Mouse (Mus musculus) cerebellum, postnatal 14 days (tissue): ENCODE results near the gene Arhgap15.

ENCODE experiments used
- DNase-seq, 2 experiments: peaks; one replicate each; pipeline ENCODE4 v3.0.0; 2021; ENCODE audit warnings: mixed read lengths in 2 of 2

The Arhgap15 gene

DNA sequence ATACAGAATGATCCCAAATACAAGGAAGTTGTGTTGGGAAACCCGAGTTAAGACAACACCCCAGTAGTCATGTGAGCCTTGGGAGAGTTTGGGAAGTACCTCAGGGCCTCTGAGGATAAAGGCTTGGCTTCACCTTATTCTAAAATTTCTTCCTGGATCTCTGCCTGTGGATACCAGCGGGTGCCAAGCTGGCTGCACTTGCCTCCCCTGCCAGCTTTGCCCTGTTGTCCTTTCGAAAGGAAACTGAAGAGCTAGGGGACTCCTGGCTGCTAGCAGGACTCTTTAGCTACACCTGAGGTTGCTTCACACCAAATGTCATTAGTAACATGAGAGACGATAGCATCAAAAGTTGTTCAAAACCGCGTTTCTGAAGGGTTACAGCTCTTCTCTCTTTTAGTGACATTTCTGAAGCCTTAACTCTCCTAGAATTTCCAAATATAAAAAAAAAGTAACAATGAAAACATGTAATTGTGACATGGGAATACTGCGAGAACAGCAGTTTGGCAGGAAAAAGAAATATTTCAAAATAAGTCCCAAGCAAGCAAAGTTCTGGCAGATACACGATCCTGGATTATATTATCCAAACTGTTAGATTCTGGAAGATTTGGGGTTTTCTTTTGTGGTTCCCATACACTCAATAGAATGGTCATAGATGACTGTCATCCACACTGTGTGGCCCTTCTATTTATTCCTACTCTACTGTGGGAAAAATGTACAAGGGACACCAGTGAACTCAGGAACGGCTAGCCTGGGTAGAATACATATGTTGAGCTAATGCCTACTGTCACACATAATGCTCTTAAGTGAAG is 364.6 kb downstream of the Arhgap15 start:
- peak in 1 of 2 experiments; percentile 15 for DNase-seq

DNA sequence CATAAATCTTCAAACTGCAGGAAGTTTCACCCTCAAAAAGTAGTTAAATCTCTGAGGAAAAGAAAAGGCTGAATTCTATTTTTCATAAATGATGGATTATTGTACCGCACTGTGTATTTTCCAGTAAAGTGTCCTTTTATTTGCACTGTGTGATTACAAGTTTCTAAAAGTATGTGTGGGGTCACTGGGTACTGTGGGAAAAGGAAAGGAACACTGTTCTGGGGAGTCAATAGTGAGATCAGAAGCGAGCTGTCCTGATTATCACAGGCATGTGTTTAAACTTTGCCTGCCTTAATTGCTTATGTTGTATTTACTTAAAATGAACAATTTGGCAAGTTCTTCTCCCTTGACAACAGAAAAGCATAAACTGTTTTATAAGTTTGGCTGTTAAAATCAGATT is 365.7 kb downstream of the Arhgap15 start:
- DNase-seq, result no peak

DNA sequence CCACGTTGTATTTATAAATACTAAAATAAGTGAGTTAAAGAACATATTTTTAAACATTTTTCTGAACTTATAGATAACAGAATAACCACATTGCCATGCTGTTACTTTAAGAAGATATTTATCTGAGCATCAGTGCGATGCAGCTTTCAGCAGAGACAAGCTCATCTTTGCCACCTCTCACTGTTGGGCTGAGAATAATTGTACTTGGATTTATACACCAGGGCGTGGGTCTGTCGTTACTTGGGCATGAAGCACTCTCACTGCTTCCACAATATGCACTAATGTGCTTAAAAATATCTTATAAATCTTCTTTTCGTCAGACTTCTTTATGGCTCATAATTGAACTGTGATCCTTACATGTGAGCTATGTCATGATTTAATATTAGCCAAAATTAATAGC is 372.5 kb downstream of the Arhgap15 start:
- DNase-seq, result no peak

DNA sequence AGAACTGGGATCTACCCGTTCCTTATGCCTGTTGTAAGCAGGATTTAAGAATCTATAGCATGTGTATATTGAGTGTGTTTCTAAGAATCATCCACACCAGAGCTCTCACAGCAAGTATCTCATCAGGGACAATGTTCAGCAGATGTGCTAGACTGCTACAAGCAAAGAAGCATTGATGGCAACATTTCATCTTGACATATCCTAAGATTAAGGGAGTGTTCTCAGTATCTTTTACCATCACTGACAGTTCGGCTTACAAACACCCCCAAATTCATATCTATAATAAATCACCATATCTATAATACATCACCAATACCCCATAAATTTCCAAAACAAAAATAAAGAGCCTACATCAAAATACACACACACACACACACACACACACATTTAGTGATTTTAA is 374.6 kb downstream of the Arhgap15 start:
- DNase-seq, result no peak

DNA sequence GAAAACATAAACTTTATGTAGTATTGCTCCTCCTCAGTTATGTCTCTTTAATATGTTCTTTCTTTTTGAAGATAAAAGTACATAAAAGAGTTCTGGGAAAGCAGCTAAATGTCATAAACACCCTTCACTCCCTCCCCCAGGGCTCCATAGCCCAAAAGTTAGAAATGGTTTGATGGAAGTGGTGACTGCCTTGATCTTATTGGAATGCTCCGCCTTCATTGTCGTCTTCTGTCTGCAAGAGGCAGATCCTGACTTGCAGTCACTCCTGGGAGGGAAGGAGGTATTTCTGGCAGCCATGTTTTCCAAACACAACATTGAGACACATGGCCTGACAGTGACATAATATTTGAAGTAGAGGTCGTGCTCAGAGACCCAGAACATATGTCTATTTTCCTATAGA is 375.5 kb downstream of the Arhgap15 start:
- DNase-seq, result no peak

DNA sequence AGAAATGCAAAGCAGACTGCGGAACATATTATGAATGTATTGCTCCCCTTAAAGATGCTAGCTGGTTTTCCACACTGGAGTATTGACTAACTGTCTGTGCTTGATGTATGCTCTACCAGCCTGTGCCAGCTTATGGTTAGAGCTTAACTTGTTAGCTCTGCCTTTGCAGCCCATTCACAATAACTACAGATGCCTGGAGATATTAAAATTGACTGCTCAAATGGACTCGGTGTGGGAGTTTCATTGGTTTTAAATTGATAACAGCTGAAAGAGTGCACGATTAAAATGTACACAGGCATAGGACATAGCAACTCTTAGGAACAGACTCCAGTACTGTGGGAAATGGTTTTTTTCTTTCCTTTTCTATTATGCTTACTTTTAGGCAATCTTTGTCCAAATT is 376.1 kb downstream of the Arhgap15 start:
- no peak for DNase-seq

DNA sequence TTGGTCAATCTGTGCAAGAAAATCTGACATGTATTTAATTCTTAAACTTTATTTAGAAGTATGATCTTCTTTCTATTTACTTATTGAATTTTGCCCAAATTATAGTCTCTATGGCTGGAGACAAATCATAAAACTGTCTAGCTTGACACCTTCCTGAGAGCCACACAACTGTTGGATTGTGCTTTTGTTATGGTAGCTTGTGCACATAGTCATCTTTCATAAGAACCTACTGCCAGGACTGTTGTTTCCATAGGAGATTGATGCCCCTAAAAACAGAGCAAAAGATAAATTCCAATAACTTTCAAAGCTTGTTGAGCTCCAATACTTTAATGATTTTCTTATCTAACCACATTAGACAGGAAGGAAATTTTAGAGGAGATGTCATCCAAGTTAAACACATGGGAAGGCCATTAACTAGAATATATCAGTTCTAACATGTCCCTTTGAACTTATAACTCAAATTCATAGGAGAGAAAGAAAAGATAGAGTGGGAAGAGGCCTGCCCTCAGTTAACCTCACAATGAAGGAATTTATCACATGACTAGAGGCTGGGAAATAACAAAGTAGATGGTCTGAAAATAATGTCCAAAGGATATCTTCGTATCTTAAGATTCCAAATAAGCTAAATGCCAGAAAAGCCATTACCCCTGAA is 377.5 kb downstream of the Arhgap15 start:
- no peak for DNase-seq

DNA sequence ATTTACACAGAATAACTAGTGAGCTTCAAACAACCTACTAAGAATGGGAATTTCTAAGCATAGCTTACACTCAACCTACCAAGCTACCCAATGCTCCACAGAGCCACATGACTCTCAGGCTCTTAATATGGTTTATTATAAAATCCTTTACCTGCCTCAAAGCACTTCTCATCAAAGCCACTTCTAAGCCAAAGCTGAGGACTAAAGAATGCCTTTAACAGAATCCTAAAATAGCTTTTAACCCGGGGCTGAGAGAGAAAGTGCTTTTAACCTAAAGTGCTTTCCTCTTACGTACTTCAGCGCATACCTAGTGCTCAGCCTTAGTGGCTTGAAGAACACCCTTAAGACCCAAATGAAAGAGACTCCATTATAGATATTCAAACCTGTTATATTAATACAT is 380.9 kb downstream of the Arhgap15 start:
- no peak for DNase-seq

DNA sequence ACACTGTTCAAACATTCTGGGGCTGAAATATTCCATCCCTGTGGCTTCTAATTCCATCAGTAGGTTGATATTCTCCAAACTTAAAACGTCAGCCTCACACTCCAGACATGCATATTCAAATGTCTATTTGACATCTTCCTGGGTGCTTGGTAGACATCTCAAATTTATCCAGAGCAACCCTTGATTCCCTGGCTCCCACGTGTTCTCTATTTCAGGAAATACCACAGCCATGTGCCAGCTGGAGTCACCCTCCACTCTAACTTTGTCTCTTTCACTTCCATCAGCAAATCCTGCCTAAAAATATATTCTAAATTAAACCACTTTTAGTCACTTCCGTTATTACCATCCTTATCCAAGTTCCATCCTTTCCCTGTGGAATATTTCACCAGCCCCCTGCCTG is 382.6 kb downstream of the Arhgap15 start:
- no peak for DNase-seq

DNA sequence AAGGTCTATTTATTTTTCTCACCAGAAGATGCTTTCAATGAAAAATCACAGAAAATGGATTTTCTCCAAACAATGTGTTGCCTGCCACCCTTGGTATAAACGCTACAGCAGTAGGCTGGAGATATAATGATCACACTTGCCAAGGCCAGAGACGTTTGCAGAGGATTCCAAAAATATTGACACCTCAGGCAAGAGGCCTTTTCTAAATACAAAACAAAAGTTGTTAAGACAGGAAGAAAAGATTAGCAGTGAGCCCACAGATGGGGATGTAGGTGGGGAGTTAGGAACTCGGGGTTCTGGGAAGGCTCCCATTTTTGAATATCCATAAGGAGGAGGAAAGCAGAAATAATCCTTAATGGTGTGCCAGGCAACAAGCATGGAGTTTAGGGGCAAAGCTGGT is 386.2 kb downstream of the Arhgap15 start:
- DNase-seq, result no peak

DNA sequence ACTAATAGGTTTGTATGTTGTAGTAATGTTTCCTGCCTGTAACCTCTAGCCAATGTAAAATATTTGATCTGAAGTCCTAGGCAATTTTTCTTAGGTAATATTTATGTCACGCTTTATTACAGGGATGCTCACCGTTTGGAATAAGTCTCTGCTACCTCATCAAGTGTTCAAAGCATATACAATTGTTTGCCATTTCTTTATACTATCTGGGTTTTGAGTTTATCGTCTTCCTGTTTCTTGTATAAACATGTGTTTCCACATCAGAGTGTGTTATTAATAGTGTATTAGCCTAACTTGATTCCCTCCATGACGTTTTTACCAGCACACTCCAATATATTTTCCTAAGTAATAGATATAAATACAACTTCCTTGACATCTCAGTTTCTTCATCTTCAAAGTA is 391.8 kb downstream of the Arhgap15 start:
- DNase-seq, result no peak

DNA sequence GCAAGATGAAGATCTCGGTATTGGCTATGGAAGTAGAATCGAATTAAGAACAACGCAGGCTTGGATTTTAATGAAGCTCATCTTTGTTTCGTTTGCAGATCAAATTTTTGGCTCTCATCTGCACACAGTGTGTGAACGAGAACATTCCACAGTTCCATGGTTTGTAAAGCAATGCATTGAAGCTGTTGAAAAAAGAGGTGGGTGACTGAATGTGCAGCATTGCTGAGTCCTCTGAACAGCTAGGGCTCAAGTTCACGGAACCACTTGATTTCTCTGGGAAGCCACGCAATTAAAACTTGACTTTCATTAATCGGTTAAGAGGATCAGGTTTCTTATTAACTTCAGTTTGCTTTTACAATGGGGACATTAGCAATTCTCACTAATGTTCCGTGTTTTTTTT is 393.5 kb downstream of the Arhgap15 start:
- no peak for DNase-seq

DNA sequence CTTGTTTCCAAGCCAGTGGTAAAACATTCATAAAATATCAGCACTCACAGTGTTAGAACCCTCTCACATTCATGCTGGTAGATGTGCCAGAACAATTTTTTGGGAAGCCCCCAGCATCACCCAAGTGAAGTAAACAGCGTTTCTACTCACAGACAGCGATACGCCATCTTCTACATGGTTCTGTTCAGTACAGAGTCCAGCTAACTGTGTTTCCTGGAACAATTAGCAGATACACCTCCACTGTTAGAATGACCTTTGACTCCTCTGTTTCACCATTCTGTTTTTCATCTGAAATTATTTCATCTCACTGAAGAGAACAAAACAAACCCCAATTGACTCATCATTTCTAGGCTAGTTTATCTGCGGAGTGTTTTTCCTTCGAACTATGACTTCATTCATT is 394.0 kb downstream of the Arhgap15 start:
- no peak for DNase-seq

DNA sequence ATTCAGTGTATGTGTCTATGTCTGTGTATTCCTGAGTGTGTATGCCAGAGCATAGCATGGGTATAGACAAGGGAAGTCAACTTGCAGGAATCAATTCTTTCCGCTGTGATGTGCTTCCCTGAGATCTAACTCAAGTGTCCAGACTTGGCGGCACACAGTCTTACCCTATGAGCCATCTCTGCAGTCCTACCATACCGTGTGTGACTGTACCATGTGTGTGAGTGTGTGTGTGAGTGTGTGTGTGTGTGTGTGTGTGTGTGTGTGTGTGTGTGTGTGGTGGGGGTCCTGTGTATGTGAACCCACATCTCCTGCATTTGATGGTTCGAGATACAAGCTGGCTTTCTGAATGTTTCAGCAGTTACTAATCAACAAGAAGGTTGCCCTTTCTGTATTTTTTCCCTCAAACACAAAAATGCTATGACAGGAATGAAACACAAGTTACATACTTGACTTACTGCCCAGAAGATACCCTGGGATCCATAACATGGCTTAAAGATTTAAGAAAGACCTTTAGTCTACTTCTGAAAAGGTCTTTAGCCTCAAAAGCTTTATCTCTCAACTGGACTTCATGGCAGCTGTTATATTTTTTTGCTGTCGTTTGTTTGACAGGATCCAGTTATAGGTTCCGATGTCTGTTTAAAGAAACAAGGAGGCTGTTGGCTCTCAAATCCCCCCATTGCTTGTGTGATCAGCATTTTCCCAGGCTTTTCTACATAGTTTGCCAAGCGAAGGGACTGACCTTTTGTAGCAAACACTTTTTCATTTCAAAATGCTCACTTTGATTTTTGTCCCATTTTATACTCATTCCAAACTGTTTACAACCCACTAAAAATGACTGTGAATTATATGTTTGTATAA is 397.7 kb downstream of the Arhgap15 start:
- no peak for DNase-seq

DNA sequence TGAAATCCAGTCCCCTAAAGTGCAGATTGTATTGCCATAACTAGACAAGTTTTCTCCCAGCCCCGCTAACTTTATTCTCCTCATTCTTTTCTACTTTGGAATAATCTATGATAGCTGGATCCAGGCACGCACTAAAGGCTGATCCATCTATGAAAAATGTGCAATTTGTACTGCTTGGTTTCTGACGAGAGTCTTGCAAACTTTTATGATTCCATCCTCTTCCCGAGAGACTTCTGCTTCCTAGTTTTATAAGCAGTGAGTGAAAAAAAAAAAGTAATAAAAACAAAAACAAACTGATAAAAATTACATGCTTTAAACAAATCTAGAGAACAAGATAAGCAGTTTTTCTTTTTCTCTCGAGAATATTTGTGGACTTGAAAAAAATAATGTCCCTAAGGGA is 398.9 kb downstream of the Arhgap15 start:
- no peak for DNase-seq

DNA sequence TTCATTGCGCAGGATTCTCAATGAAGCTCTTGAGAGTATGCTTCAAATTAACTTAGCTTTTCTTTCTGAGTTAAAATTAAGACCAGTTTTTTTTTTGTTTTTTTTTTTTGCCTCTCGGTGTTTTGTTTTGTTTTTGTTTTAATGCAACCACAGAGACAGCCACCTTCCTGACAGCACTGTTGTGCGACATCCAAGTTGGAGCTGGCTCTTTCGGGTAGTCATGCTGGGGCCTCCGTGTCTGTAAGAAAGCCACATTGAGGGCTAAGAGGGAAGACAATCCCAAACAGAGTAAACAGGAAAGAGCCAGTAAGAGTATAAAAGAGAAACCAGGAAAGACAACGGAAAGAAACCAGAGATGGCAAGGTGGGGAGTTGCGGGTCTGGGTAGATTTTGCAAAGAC is 399.3 kb downstream of the Arhgap15 start:
- DNase-seq, result peak; percentile 10 to 37

DNA sequence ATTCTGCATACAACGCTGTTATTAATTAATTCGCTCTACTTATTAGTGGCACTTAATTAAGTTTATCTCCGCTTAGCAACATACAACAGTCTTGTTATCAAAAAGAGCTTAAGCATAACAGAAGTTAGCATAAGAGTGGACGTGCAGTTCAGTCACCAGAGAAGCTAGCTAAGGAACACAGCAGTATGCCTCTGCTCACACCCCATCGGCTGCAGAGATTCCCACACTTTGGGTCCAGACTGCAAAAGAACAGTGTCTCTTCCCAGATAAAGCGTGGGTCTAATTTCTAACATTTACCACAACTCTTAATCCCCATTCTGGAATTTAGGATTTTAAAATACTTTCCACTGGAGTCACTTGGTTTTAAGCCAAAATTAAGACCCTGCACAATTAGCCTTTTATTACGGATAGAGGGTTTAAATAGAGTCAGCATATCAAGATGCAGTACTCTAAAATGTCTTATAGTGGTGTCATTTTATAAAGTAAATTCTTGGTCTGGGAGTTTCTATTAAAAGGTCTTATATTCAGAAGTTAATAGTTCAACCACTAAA is 400.0 kb downstream of the Arhgap15 start:
- DNase-seq, result no peak

DNA sequence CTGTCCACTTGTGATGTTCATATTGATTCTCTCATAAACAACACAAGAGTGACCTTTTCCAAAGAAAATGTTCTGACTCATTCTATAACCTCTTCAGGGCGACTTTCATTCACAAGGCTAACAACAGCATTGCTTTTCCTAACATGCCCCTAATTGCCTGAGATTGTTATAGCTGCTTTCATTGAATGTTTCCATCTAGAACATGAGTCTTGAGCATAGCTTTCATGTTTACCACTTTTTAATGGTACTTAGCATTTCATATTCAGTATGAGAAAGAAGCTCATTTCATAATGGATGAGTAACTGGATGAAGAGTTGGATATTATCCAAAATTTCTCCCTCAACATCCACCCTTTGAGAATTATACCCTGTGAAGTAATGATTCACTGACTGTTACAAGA is 403.7 kb downstream of the Arhgap15 start:
- no peak for DNase-seq

DNA sequence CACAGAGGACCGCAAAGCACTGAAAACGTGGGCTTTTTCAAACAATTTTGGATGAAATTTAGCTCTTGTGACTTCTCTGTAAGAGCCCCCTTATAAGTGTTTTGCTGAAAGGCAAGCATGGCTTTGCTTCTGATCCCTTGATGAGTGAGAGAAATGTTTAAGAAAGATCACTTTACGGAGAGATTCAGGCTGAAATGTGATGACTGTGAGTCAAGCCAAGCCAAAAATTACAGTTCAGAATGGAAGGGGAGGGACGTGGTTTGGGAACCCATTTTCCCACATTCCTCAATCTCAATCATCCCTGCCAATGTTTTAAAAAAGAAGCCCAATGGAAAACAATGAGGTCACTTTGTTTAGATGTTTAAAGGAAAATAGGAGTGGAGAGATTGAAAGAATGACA is 411.7 kb downstream of the Arhgap15 start:
- no peak for DNase-seq

DNA sequence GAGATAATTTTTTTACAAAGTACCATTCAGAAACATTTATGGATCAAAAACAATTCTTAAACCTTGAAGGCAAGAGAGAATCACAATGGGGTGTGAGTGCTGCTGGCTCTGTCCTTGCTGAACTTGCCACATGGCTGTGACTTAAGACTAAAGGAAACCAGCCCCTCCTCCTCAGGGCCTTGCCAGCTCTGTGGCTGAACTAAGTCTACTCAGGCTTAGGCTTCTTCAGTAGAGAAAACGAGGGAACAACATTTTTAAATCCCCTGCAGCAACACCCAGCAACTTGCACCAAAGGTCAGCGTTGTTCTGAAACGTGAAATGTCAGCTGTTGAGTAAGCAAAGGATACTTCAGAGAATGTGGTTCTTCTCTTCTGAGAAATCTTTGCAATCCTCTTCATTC is 417.2 kb downstream of the Arhgap15 start:
- no peak for DNase-seq

DNA sequence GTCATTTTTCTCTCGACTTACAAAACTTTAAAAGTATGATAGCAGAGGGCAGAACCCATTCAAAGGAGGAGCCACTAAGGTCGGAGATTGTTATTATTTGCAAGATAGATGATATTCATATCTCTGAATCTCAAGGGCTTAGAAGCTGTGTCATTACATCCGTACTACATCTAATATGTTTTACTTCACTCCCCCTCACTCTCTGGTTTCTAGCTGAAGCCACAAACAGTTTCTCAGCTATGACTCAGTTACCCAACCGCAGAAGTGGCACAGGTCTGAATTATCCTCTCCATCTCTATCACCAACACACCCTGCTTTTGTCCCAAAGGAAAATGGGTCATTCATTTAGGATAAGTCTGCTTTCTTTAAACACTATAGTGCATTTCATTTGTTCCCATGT is 418.1 kb downstream of the Arhgap15 start:
- no peak for DNase-seq

DNA sequence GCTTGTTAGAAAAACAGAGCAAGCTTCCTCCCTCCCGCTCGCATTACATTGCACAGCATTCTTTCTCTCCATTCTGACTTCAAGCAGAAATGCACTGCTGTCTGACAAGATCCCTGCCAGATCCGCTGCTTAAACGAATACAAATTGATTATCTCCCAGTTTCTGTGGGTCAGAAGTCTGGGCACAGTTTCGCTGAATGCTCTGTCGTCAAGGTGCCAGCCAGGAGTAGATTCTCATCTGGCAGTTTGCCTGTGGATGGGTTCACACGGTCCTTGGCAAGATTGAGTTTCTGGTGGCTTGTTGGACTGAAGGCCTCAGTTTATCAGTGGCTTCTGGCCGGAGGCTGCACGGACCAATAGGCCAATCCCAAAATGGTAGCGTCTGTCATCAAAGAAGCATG is 435.9 kb downstream of the Arhgap15 start:
- DNase-seq, result peak; percentile 45 to 72

DNA sequence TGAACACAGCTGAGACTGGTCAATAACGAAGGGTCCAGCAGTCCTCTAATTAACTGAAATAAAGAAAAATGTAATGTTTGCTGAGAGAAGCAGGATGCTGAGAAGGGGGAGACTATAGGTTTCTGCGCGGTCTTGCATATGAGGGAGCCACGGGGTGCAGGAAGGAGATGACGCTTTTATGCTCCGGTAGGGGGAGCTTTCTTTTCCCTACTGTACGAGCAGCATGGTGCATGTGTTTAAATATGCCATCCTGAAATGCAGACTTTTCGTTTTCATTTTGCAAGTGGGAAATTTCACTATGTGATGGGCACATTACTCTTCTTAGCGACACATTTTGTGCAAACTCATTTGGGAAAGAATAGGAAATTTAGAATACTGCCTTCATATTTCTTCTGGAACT is 442.1 kb downstream of the Arhgap15 start:
- no peak for DNase-seq
